Mouse (Mus musculus) heart, postnatal 25 days (tissue): ENCODE results near the gene Atp2c2. TPM values are rescaled to one million over a fixed set of nuclear protein-coding genes. Genes with fewer than 3 reads are reported as not detected.

ENCODE experiments used
- DNase-seq: peaks from one replicate; pipeline ENCODE4 v3.0.0; 2022; ENCODE audit warnings: low spot score
- intact Hi-C: fragments of 180-260 bp; cut with DNase I; formaldehyde crosslinking; loops from one replicate; pipeline ENCODE4 v1.15.1; 2025
- total RNA-seq, 2 experiments: library from RNA; stranded (reverse); gene quantifications; 2 replicates each; pipeline ENCODE4 v1.2.3; 2021

Atp2c2 gene
- total RNA-seq, 2 experiments from 2014 or later, result not detected

DNA sequence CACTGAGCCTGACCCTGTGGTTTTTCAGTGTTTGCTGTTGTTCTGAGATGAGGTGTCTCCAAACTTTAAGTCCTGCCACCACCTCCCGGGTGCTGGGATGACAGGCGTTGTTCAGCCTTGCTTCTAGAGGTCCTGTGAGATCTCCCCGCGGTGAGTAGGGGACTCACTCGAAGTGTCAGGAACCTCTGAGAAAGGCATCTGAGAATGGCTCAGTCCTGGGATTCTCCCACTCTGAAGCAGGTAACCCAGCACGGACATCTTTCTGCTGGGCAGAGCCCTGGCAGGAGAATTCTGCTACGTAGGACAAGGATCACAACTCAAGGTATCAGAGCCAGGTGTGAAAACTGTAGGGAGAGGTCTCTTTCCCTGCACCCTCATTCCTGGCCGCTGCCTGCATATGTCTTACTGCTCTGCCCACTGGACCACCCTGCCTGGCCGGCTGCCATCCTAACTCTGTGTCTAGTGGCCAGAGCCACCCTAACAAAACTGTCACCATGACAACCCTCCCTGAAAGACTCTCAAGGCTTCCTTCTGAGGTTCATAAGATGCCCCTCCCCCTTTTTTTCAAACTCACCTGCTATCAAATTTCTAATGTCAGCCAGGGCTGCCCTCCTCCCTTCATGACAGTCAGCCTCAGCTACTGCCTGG, 80.7 kb downstream of the Atp2c2 start:
- intact Hi-C loops, result loop anchor here (5.0 kb wide), 1 partner anchor 297 kb away; no protein-coding TSS in a partner anchor
- no peak for DNase-seq

DNA sequence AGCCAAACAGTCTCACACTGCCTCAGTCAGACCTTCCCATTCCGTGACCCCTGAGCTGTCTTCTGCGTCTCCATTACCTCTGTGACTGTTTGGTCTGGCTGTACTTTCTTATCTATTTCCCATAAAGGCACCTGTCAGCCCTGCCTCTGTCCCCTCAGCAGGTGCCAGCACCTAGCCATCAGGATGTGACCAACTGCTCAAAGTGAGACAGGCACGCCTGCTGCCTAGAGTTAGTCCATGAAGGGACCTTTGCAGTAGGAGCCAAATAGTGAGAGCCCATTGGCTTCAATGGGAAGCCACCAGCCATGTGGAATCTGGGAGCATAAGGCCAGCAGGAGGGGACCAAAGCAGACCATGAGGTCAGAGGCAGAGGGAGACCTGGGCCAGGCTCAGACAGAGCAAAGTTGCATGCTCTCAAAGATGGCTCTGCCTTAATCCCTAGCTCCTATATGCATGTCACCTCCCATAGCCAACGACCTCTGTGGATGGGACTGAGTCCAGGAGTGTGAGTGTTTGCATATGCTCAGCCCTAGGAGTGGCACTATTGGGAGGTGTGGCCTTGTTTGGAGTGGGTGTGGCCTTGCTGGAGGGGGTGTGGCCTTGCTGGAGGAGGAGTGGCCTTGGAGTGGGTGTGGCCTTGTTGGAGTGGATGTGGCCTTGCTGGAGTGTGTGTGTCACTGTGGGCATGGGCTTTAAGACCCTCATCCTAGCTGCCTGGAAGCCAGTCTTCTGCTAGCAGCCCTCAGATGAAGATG, 81.5 kb downstream of the Atp2c2 start:
- intact Hi-C loops, result loop anchor here (5.0 kb wide), 1 partner anchor 296 kb away; no protein-coding TSS in a partner anchor
- DNase-seq, result no peak

DNA sequence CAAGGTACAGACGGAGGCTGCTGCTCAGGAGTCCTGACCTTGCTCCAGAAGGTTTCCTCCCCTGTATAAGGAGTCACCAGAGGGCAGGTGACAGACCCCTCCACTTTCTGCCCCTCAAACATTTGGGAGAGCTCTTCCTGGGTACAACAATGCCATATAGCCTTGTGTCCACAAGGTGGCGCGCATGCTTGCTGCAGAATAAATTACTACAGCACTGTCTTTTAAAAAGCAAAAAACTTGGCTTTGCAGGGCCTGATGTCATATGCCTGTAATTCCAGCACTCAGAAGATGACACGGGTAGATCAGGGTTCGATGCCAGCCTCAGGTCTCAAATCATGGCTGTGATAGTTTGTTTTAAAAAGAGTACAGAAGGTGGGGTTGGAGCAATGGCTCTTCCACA, 82.9 kb downstream of the Atp2c2 start:
- intact Hi-C loops, result loop anchor here (1.0 to 5.0 kb wide), 3 partner anchors 61 to 295 kb away; no protein-coding TSS in a partner anchor
- peak; percentile 48 for DNase-seq

DNA sequence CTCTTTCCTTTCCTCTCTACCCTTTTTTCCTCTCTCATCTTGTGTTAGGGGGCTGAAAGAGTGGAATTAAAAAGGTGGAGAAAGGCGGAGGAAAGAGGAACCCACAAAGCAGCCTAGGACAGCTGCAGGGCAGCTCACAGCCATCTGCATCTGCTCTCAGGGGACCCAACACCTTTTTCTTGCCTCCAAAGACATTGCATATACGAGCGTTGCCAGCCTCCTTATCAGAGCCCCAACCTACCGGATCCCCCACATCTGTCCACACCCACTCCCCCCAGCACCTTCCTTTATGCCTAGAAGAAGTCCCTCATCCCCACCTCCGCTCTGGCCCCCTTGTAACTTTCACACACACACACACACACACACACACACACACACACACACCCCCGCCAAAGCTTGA, 83.8 kb downstream of the Atp2c2 start:
- intact Hi-C loops, result loop anchor here (2.0 to 5.0 kb wide), 2 partner anchors 143 to 294 kb away; no protein-coding TSS in a partner anchor
- no peak for DNase-seq

DNA sequence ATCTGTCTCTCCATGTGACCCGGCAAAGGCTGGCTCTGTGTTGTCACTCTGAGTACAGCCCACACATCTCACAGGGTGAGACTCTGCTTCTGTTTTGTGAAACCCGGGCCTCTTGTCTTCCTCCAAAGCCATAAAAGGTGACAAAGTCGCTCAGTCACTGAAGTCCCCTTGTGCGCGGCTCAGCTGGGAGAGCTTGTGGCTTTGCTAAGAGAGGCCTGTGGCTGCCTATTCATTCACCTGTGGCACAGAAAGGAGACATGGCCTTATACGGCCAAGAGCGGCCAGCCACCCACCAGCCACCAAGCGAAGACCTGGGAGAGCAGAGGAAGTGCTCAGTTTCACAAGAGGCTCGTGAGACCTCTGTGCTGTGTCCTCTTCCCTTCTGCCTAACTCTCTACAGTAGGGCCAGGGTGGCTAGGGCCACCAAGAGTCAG, 84.3 kb downstream of the Atp2c2 start:
- no peak for DNase-seq
- intact Hi-C loops, result loop anchor here (5.0 kb wide), 1 partner anchor 293 kb away; no protein-coding TSS in a partner anchor

DNA sequence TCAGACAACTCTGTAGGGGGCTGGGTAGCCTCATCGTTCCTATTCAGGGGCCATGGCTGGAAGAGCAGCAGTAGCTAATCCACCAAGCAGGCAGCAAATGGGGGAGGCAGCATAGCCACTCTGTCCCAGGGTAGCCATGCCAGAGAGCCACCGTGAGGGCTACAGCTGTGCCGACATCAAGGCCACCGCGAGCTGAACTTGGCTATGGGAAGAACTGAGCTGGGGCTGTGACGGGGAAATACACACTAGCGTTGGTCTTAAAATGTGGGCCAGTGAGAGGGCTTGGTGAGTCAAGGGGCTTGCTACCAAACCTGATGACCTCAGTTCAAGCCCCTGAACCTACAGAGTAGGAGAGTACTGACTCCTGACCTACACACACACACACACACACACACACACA, 84.9 kb downstream of the Atp2c2 start:
- DNase-seq, result no peak
- intact Hi-C loops, result loop anchor here (5.0 kb wide), 1 partner anchor 293 kb away; no protein-coding TSS in a partner anchor

DNA sequence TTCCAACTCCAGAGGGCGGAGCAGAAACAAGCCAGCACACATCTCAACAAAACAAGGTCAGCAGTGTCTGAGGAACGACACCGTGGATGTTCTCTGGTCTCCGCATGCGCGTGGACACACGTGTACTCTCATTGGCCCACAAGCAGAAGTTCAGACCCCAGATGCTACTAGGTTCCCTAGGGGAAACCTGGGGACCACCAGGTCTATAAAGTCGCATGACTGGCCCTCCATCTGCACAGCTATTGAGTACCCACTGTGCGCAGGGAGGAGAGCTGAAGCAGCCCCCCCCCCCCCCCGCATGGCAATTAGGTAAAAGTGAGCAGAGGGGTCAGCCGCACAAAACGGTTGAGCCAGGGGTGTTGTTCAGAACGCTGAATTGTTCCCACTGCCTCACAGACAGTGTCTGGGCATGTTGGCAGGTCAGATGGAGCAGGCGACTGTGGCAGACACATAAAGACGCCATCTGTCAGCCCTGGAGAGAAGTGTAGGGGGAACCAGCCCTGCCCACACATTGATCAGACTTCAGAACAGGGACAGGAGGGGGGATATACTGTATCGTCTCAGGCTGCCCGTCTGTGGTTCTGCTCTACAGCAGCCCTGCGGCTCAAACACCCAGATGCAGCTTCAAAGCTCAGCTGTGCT, 86.1 kb downstream of the Atp2c2 start:
- DNase-seq, result no peak
- intact Hi-C loops, result no loop called here

DNA sequence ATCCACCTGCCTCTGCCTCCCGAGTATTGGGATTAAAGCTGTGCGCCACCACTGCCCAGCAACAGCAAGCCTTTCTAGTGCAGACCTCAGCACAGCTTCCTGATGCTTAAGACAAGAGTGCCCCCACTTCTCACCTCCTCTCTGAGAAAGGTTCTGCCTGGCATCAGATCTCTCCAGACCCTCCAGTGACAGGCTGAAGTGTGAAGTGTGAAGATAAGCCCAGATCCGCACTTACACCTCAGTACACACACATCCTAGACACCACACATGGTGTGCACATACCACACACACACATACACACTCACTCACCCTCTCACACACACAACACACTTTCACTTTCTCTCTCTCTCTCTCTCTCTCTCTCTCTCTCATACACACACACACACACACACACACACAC, 87.1 kb downstream of the Atp2c2 start:
- no peak for DNase-seq
- intact Hi-C loops, result no loop called here

DNA sequence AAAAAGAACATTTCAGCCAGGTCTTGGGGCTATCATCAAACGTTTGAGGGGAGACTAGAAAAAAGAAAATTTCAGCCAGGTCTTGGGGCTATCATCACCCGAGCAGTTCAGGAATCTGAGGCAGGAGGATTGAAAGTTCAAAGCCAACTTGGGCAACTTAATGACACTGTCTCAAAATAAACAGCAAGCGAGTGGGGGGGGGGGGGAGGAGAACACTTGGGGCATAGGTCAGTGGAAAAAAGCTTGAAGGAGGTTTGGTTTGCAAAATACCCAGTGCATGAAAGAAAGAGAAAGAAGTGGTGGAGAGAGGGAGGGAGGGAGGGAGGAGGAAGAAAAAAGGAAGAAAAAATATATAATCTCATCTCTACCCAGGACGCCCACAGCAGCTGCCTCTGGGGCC, 87.5 kb downstream of the Atp2c2 start:
- DNase-seq, result no peak
- intact Hi-C loops, result no loop called here

DNA sequence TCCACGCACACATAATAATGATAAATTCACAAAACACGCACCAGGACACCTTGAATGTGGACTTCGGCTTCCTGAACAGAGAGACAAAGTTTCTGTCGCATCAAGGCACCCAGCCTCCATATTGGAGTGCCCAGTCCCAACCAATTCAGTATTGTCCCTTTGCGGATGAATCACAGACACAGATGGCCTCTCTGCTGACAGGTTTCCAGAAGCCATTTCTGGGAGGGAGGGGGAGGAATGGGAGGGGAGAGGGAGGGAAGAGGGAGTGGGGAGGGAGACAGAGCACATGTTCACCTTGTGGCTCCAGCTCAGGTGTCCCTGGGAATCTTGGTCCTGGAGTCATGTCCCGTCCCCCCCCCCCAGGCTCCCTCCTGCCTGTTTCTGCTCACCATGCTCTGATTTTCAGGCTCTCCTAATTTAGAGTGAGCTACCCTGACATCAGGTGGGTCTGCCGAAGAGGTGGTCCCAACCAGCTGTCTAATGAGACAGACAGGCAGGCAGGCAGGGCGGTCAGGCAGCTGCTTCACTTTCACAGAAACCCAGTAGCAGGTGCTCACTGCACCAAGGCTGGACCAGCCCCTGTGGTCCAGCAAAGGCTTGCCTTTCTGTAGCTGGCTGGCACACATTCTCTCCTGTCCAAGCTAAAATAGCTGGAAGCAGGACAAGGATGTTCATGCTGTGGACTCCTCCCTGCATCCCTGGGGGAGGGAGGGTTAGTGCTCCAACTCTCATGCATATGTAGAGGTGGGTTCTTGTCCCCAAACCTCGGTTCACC, 89.0 kb downstream of the Atp2c2 start:
- intact Hi-C loops, result no loop called here
- DNase-seq, result no peak

DNA sequence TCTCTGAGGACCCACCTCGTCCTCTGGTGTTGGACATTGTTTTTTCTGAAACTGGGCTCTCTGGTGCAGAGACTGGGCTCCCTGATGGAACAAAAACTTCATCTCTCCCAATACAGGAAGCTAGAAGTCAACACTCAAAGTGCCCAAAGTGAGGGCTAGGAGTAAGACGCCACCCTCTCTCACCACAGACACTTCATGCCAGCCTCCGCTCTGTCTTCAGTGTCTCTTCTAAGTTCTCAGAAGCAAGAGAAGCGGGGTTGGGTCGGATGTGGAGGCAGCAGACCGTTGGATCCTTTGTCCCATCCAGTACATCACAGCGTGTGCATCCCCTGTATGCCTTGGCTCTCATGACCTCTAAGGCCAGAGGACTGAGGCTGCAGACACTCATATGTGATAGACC, 89.8 kb downstream of the Atp2c2 start:
- no peak for DNase-seq
- intact Hi-C loops, result no loop called here

DNA sequence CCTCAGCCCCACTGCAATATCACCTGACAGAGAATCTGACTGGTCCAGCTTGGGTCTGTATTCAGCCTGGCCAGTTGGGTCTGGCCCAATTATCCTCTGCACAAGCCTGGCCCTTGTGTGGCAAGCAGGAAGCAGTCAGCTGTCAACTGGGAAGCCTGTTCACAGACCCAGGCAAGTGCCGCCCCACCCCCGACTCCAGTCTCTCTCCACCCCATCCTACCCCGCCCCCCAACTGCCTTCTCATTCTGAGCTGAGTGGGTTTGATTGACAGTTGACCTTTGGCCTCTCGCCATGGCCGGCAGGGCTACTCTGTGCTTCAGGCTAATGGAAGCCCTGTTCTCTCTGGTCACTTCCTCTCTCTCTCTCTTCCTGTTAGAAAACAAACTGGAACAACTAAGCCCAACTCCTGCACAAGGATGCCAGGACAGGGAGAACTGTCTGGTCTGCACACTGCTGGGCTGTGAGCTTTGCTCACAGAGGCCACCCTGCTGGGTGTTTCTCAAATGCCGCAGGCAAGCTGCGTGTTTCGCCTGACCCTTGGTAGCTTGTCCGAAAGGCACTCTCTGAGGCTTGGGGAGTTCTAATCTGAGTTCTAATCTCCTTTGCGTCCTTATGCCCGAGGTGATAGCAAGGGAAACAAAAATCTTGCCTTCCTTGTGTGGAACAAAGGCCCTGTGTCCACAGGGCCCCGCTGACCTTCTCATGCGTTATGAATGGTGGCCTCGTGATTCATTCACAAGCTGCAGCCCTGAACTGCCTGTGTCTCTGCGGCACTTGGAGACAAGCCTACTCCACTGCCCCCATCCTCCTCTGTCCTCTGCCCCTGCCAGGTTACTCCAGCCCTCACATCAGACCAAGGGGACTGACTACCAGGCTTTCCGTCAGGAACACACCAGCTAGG, 92.2 kb downstream of the Atp2c2 start:
- DNase-seq, result no peak
- intact Hi-C loops, result no loop called here

DNA sequence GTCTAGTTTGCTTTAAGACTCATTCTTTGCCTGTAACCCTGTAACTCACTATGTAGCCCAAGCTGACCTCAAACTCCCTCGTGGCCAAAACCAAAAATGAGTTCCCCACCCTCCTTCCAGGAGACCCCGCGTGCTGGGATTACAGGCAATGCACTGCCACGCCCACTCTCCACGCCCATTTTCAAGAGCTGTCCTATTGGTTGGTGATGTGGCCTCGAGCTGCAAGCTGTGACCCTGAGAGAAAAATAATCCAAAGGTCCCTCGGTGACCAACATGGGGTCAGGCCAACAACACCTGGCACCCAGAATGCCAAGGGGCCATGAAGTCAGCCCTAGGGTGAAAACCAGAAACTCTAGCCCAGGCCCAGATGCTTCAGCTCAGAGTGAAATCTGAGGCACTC, 94.9 kb downstream of the Atp2c2 start:
- DNase-seq, result no peak
- intact Hi-C loops, result no loop called here

DNA sequence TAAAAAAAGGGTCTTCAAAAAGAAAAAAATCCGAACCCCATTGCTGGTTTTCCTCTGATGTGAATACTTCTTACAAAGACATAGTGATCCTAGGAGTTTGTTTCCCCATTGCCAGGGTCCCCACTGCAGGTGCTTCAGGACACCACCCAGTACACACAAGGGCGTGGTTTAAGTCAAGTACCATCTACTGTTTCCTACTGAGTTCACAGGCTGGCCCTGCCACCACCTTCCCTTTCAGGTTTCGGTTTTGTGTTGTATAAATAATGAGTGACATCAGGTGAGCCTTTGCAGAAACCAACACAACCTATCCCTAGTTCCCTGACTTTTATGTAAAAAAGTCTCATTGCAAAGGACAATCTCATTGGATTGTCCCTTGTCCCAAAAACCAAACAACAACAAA, 95.8 kb downstream of the Atp2c2 start:
- DNase-seq, result no peak
- intact Hi-C loops, result no loop called here

DNA sequence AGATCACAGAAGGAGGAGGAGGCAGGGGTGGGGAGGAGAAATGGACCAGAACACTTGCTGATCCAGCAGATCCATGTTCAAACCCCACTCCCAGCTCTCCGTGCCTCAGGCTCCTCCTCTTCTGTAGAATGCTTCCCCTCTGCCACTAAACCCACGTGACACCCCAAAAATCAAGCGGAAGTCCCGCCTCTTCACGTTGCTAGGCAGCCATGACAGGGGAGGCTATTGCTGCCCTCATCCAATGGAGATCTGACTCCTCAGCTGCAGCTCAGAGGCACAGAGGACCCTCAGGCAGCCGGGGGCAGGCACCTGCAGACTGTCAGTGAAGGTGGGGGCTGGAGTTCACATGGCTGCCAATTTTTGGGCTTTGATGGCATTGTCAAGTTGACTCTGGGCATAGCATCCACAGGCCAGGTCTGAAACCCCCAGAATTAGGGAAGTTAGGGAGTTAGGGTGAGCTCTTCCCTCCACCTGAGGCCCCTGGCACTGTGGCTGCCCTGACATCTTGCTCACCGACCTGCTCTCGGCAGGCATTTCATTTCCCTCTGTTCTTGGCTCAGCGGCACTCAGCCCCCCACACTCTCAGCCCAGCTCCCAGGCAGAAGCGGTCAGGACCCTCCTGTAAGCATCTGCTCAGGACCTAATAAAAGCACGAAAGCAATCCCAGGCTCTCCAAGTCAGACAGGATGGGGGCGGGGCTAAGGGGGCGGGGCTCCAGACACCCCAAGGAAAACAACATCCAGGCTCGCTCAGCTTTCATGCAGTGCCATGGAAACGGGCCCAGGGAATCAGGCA, 98.6 kb downstream of the Atp2c2 start:
- intact Hi-C loops, result no loop called here
- no peak for DNase-seq

DNA sequence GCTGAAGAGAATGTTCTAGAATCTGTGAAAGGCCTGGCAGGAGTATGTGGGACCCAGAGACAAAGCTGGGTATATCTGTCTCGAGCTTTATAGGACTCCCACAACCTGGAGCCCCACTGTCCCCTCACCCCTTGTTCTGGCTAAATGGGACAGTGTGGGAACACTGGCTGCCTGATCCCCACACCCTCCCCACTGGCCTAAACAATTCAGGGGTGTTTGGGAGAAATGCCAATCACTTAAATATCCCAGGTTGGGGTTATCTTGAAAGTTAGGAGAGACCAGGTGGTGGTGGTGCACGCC, 99.1 kb downstream of the Atp2c2 start:
- intact Hi-C loops, result no loop called here
- no peak for DNase-seq

DNA sequence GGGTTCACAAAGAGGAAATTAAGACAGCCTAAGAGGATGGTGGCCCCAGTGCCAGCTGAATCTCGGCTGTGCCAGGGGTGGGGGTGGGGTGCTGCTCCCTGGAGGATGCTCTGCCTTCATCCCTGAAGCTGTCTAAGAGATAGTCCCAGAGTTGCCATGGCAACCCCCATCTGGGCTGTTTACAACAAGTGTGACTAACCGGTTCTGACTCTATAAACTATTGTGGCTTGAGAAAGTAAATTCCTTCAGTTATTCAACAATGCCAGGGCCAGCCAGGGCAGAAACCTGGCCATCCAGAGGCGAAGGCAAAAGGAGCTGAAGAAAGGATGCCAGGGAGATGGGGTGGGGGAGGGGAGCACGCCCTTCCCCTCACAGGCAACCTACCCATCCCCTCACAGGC, 101.4 kb downstream of the Atp2c2 start:
- no peak for DNase-seq
- intact Hi-C loops, result no loop called here

DNA sequence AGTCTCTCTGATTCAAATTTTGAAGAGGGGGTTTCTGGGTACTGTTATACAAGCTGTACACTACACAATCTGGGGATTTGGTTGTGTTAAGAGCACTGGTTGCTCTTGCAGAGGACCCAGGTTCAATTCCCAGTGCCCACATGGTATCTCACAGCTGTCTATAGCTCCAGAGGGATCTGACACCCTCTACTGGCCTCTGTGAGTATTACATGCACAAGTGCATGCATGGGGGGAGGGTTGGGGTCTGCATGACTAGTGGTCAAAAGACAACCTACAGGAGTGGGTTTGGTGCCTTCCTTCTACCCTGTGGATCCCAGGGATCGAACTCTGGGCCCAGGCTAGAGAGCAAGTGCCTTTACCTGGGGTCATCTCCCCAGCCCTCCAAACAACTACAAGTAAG, 102.8 kb downstream of the Atp2c2 start:
- no peak for DNase-seq
- intact Hi-C loops, result no loop called here

DNA sequence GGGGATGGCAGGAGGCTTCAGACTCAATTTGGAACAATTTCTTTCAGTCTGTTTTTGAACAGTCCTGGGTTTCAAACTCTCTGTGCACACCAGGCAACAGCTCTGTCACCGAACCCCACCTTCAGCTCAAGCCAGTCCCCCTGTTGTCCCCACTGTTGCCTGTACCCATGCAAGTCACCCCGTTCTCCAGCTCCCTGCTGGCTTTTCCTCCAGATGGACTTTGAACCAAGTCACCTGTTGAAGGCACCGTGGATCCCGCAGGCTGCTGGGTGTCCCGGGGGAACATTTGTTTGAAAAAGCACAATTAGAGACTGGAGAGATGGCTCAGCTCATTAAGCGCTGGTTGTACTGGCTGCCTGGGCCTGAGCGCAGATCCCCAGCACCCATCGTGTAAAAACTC, 105.5 kb downstream of the Atp2c2 start:
- intact Hi-C loops, result no loop called here
- no peak for DNase-seq
